Mouse (Mus musculus): Measurements from ENCODE around the gene Gm21962.
"Not testable (repeated sequence)": the region's sequence is repeated elsewhere in the genome, so short reads cannot be mapped to it uniquely, and the experiment has no call there.

Gm21962 gene

GRCm38 (mm10) chr3:137671224-137671623, at the start of gene Gm21962:
Gm21962 (plus strand) TSS chr3:137671524.
- not testable (repeated sequence) for DNase-seq

- no peak for DNase-seq
Measured at GRCm38 (mm10) chr3:137622091-137622490, 49.2 kb upstream of the Gm21962 start.

- no peak for DNase-seq
Measured at GRCm38 (mm10) chr3:137622895-137623580, 48.3 kb upstream of the Gm21962 start.

GRCm38 (mm10) chr3:137623581-137624362, 47.6 kb upstream of the Gm21962 start:
- DNase-seq, result peak; percentile 61

GRCm38 (mm10) chr3:137625054-137625453, 46.3 kb upstream of the Gm21962 start:
- DNase-seq, result no peak

GRCm38 (mm10) chr3:137633726-137634125, 37.6 kb upstream of the Gm21962 start:
- DNase-seq, result no peak

- no peak for DNase-seq
Measured at GRCm38 (mm10) chr3:137636571-137636970, 34.8 kb upstream of the Gm21962 start.

- no peak for DNase-seq
Measured at GRCm38 (mm10) chr3:137641238-137641637, 30.1 kb upstream of the Gm21962 start.

GRCm38 (mm10) chr3:137642137-137642536, 29.2 kb upstream of the Gm21962 start:
- DNase-seq, result no peak

- no peak for DNase-seq
Measured at GRCm38 (mm10) chr3:137642568-137642967, 28.8 kb upstream of the Gm21962 start.

- no peak for DNase-seq
Measured at GRCm38 (mm10) chr3:137644081-137644480, 27.2 kb upstream of the Gm21962 start.

GRCm38 (mm10) chr3:137644947-137645346, 26.4 kb upstream of the Gm21962 start:
- no peak for DNase-seq

- DNase-seq, result no peak
Measured at GRCm38 (mm10) chr3:137647427-137648100, 23.8 kb upstream of the Gm21962 start.

- DNase-seq, result no peak
Measured at GRCm38 (mm10) chr3:137649112-137649511, 22.2 kb upstream of the Gm21962 start.

GRCm38 (mm10) chr3:137652853-137653252, 18.5 kb upstream of the Gm21962 start:
- DNase-seq, result no peak

- peak; percentile 67 for DNase-seq
Measured at GRCm38 (mm10) chr3:137680923-137681322, 9.6 kb downstream of the Gm21962 start.

- no peak for DNase-seq
Measured at GRCm38 (mm10) chr3:137682911-137683806, 11.8 kb downstream of the Gm21962 start.

GRCm38 (mm10) chr3:137683807-137684403, 12.6 kb downstream of the Gm21962 start:
- DNase-seq, result no peak

- no peak for DNase-seq
Measured at GRCm38 (mm10) chr3:137686932-137687331, 15.6 kb downstream of the Gm21962 start.

- no peak for DNase-seq
Measured at GRCm38 (mm10) chr3:137691503-137691902, 20.2 kb downstream of the Gm21962 start.

GRCm38 (mm10) chr3:137715946-137716345, 44.6 kb downstream of the Gm21962 start:
- DNase-seq, result no peak

GRCm38 (mm10) chr3:137716573-137717157, 45.3 kb downstream of the Gm21962 start:
- no peak for DNase-seq

Measured in lung, postnatal 10 days (tissue).